Mouse (Mus musculus): ENCODE results near the gene Adat2.

- TF ChIP-seq POLR2A (IDR thresholded peaks at IDR 0.05; ENCODE audit: insufficient read depth, low read depth, low read length) (no peak), CTCF (IDR thresholded peaks at IDR 0.05; ENCODE audit: insufficient read depth, low read depth, low read length) (no peak)
These were observed 1.6 kb downstream of the Adat2 start for GRCm38 (mm10) chr10:13554316-13554715.
